8 mouse cellular contexts compared by ENCODE assay signal in the genomic region with DNA sequence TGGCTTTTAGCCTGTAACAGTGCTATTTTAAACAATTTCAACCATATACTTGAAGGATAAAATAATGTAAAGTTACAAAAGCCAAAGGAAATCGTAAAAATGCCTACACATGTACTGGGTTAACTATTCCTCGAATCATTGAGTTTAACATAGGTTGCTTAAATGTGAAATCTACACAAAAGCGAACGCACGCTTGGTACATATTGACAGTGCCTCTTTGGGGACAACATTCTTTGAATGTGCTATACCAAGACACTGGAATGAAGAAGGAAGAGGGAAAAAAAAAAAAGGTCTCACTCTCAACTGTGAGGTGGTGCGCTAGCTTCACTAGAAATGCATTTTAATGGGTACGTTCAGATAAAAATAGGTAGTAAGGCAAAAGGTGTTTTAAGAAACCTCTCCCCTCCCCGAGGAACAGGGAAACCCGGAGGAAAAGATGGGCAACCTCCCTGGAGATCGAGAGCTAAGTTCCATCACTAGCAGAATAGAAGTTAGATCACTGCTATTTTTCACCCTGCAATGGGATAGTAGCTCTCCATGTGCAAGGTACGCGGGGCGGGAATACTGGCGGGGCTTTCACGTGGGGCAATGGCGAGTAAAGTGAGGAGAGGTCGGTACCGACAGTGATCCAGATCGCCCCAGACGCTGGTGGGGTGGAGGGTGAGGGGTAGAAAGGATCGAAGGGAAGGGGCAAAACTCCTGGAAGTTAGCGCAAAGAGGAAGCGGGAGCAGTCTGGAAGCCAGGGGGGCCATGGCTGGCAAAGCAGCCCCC. TPM values are rescaled to one million over a fixed set of nuclear protein-coding genes. Genes with fewer than 3 reads are reported as not detected.
A peak's percentile ranks its signal among the peaks of the same experiment; 100 is the strongest.
DNase-seq lines count a peak whose midpoint lies in the region; ATAC-seq and TF ChIP-seq lines count a peak whose summit lies in the region.

No protein-coding gene starts in this region.

- no peak for TF ChIP-seq CTCF in intestine, postnatal 0 days (IDR thresholded peaks at IDR 0.05; ENCODE audit: low read depth)
- no peak for TF ChIP-seq CTCF in lung, postnatal 0 days (IDR thresholded peaks at IDR 0.05)

- peak; percentile 3 to 10 for DNase-seq in left cerebral cortex, postnatal 36 days (ENCODE audit: low spot score in 2 of 2)
- no peak for DNase-seq in left cerebral cortex, adult 9 months (ENCODE audit: low spot score in 2 of 2)
- peak; percentile 2 for DNase-seq in R1 (ENCODE audit: low read depth, low spot score)
- no peak for DNase-seq in lung, postnatal 0 days (ENCODE audit: low spot score)
- no peak for DNase-seq in thymus, postnatal 0 days (ENCODE audit: low spot score)

- no peaks in the 10 kb centered on the region for H3K27me3 ChIP-seq in forebrain, embryonic 13.5 days
- no peaks in the 10 kb centered on the region for H3K27me3 ChIP-seq in intestine, postnatal 0 days (replicated peaks; ENCODE audit: control insufficient read depth, insufficient read depth, low read length)
- no peaks in the 10 kb centered on the region for H3K27me3 ChIP-seq in lung, postnatal 0 days (replicated peaks; ENCODE audit: insufficient read depth, low read length)
- H3K27me3 ChIP-seq in stomach, embryonic 15.5 days (replicated peaks): no peaks in the 10 kb centered on the region

- no peak for ATAC-seq in forebrain, embryonic 13.5 days
- ATAC-seq in intestine, postnatal 0 days: no peak
- no peak for ATAC-seq in lung, postnatal 0 days
- ATAC-seq in stomach, embryonic 15.5 days (ENCODE audit: insufficient read depth, low FRiP score, low read depth): no peak

- WGBS in forebrain, embryonic 13.5 days: 21% methylated on average over 23 of the region's 23 CpGs
- WGBS in intestine, postnatal 0 days: 23% methylated on average over 23 of the region's 23 CpGs
- WGBS in lung, postnatal 0 days: 10% methylated on average over 20 of the region's 23 CpGs
- 17% methylated on average over 23 of the region's 23 CpGs for WGBS in stomach, embryonic 15.5 days

- intact Hi-C loops in left cerebral cortex, postnatal 36 days (cut with DNase I): loop anchor here (10.0 kb wide), 1 partner anchor 141 kb away; no protein-coding TSS in a partner anchor

- no peak overlapping the region for H3K27ac ChIP-seq in forebrain, embryonic 13.5 days
- H3K27ac ChIP-seq in intestine, postnatal 0 days (ENCODE audit: low read depth, low read length): no peak overlapping the region; the same call in 1 of the 2 replicates
- H3K27ac ChIP-seq in lung, postnatal 0 days (ENCODE audit: low read length): no peak overlapping the region
- H3K27ac ChIP-seq in stomach, embryonic 15.5 days: peak overlapping the region; percentile 86; the same call in 1 of the 2 replicates

- H3K4me2 ChIP-seq in forebrain, embryonic 13.5 days: peak overlapping the region; percentile 62
- H3K4me2 ChIP-seq in intestine, postnatal 0 days (replicated peaks; ENCODE audit: low read depth): peak overlapping the region; percentile 74
- H3K4me2 ChIP-seq in lung, postnatal 0 days (replicated peaks; ENCODE audit: low read depth, low read length): peak overlapping the region; percentile 70
- peak overlapping the region; percentile 50 for H3K4me2 ChIP-seq in stomach, embryonic 15.5 days

- TF ChIP-seq EP300 in lung, postnatal 0 days (IDR thresholded peaks at IDR 0.05): no peak

- H3K9me3 ChIP-seq in forebrain, embryonic 13.5 days (replicated peaks): no peaks in the 10 kb centered on the region
- H3K9me3 ChIP-seq in intestine, postnatal 0 days (ENCODE audit: control insufficient read depth): no peaks in the 10 kb centered on the region
- H3K9me3 ChIP-seq in lung, postnatal 0 days (ENCODE audit: low read length): no peaks in the 10 kb centered on the region
- H3K9me3 ChIP-seq in stomach, embryonic 15.5 days: no peaks in the 10 kb centered on the region

- H3K36me3 ChIP-seq in forebrain, embryonic 13.5 days (ENCODE audit: poor library complexity, severe bottlenecking): no peaks in the 10 kb centered on the region
- H3K36me3 ChIP-seq in intestine, postnatal 0 days (ENCODE audit: control insufficient read depth, insufficient read depth): no peaks in the 10 kb centered on the region
- no peaks in the 10 kb centered on the region for H3K36me3 ChIP-seq in lung, postnatal 0 days (ENCODE audit: insufficient read depth, low read length)
- H3K36me3 ChIP-seq in stomach, embryonic 15.5 days: no peaks in the 10 kb centered on the region

- H3K4me3 ChIP-seq in forebrain, embryonic 13.5 days: peak overlapping the region; percentile 68
- peak overlapping the region; percentile 66 for H3K4me3 ChIP-seq in intestine, postnatal 0 days (ENCODE audit: low read depth, low read length)
- H3K4me3 ChIP-seq in lung, postnatal 0 days (ENCODE audit: low read depth, low read length): peak overlapping the region; percentile 63
- peak overlapping the region; percentile 60 for H3K4me3 ChIP-seq in stomach, embryonic 15.5 days (replicated peaks)

- no peaks in the 10 kb centered on the region for H3K4me1 ChIP-seq in forebrain, embryonic 13.5 days
- no peaks in the 10 kb centered on the region for H3K4me1 ChIP-seq in intestine, postnatal 0 days (replicated peaks; ENCODE audit: control insufficient read depth, insufficient read depth, low read length)
- H3K4me1 ChIP-seq in lung, postnatal 0 days (ENCODE audit: insufficient read depth, low read depth, low read length): no peaks in the 10 kb centered on the region
- H3K4me1 ChIP-seq in stomach, embryonic 15.5 days: no peaks in the 10 kb centered on the region

- H3K9ac ChIP-seq in forebrain, embryonic 13.5 days: peak overlapping the region; percentile 76
- peak overlapping the region; percentile 68 for H3K9ac ChIP-seq in intestine, postnatal 0 days (ENCODE audit: low read depth, low read length)
- peak overlapping the region; percentile 56 for H3K9ac ChIP-seq in lung, postnatal 0 days (replicated peaks; ENCODE audit: low read depth)
- peak overlapping the region; percentile 48 for H3K9ac ChIP-seq in stomach, embryonic 15.5 days

RNA-seq across cellular contexts. Expression of a gene that starts 1.1 kb away (rescaled TPM):
- 1 to 10 TPM; 2.4 to 3.3 TPM for total RNA-seq in left cerebral cortex, postnatal 36 days (2021)
- polyA plus RNA-seq in forebrain, embryonic 13.5 days (2015; fragmentation: Nextera tagmentation; extraction: Ambion mirVana): 6.3 and 8.1 TPM in 2 replicates
- 4.0 and 4.8 TPM in 2 replicates for polyA plus RNA-seq in intestine, postnatal 0 days (2015; fragmentation: Nextera tagmentation; extraction: Ambion mirVana)
- polyA plus RNA-seq in lung, postnatal 0 days (2015; fragmentation: Nextera tagmentation; extraction: Ambion mirVana): 4.8 and 5.7 TPM in 2 replicates
- polyA plus RNA-seq in stomach, embryonic 15.5 days (2015; fragmentation: Nextera tagmentation; extraction: Ambion mirVana): 13.3 TPM in 2 replicates
- polyA plus RNA-seq in thymus, postnatal 0 days (2015; fragmentation: Nextera tagmentation; extraction: Ambion mirVana): 6.9 and 9.4 TPM in 2 replicates

Comparison
In these comparisons a context has a peak if more than half of its experiments do, and no peak if none do; other contexts are left out.
1. DNase-seq: peak in left cerebral cortex, postnatal 36 days (2 of 2) and R1 (single experiment); none in left cerebral cortex, adult 9 months (0 of 2), lung, postnatal 0 days (single experiment) and thymus, postnatal 0 days (single experiment).
2. Peak in every context shown above with its lines, with median percentiles within 50 percentile points of each other: H3K4me2 ChIP-seq, H3K4me3 ChIP-seq and H3K9ac ChIP-seq.